Mouse (Mus musculus) layer of hippocampus, postnatal 36 days (tissue): Measurements from ENCODE around the gene Plxna1. TPM values are rescaled to one million over a fixed set of nuclear protein-coding genes. Genes with fewer than 3 reads are reported as not detected.

Experiments
- DNase-seq, 2 experiments: peaks; one replicate each; pipeline ENCODE4 v3.0.0; 2022
- total RNA-seq, 2 experiments: library from RNA; stranded (reverse); gene quantifications; 2 replicates each; pipeline ENCODE4 v1.2.3; 2021

The Plxna1 gene
- 100 to 1,000 TPM; 111 to 112 TPM for total RNA-seq

DNA sequence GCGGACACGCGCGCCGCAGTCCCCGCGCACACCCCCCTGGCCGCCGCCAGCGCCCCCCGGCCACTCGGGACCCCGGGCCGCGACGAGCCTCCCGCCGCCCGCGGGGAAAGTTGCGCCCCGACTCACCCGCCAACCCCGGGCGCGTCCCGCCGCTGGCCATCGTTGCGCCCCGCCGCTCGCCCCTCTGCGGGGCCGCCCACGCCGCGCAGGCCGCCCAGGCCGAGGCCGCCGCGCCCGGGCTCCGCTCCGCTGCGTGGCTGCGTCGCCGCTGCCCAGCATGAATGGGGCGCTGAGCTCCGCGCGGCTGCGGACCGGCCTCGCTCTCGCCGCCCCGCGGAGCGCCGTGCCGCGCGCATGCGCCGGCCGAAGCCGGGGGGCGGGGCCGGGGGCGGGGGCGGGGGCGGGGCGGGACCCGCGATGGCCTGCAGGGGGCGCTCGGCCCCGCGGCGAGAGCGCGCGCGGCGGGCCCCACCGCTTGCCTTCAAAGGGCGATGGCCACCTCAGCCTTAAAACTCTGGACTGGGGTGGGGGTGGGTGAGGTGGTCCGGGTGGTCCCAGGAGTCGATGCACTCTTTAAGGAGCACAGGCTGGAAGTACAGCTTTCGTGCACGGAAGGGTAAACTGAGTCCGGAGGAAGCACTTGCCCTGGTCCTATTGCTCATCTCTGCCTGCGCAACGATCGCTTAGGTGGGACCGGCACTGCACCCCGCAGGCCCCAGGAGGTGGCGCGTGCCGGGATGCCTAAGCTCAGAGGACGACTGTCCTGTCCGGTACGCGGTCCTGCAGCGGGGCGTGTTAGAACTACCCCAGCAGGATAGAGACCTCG, at the start of gene Plxna1:
TSS of gene Plxna1 (minus strand) at position 340 of the 826 bp plus-strand sequence.
- peak in 1 of 2 experiments; percentile 52 for DNase-seq

DNA sequence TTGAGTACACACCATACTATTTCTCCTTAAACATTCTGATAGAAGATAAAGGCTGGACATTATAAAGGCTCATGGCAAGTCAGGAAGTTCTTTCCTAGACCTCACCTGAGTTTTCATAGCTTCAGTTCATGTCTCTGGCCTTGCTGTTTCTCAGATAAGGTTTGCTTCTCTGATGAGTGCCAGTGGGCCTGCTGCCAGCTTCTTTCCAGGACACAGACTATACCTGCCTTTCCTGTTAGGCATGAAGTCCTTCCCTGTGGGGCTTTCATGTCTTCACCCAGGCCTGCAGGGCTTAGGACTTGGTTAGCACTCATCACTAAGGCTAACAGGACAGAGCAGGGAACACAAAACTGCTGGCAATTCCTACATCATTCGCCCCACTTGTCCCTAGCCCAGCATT, 46.6 kb upstream of the Plxna1 start:
- DNase-seq, result no peak

DNA sequence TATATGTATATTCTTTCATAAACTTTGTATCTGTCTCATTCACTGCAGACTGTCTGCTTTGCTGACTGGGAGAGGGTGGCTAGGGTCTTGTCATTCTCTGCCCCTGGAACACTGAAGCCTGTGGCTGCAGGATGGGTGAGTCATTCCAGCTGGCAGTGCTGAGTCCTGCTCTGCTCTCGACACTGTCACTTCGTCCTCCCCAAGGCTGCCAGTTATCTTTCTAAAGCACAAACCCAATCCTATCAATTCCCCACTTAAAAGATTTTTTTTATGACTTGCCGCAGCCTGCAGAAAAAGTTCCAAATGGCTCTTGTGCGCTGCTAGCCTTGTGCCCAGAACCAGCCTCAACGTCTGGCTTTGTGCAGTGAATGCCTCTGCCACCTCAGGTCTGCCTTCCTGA, 45.8 kb upstream of the Plxna1 start:
- no peak for DNase-seq

DNA sequence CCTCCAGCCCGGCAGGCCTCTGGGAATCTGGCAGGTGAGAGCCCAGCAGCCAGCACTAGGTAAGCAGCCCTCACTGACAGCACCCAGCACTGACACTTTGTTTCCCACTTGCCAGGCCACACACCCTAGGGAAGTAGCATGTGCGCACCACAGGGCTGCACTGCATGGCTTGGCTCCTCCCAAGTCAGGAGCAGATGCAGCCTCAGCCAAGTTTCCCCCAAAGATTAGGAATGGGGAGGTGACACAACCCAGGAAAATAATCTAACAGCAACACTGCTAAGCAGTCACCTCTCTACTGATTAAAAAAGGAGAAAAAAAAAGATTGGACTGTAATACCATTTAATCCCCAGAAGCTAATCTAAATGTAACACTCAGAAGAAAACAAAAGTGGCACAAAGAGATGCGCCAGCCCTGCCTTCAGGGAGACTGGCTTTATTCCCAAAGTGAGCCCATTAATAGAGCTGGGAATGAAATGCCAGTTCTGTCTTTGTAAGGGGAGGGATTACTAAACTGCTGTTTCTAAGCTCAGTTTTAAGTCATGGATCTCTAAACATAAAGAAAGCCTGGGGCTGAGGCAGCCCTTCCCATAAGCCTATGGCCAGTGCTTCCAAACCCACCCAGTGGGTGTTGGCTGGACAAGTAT, 44.9 kb upstream of the Plxna1 start:
- DNase-seq, result no peak

DNA sequence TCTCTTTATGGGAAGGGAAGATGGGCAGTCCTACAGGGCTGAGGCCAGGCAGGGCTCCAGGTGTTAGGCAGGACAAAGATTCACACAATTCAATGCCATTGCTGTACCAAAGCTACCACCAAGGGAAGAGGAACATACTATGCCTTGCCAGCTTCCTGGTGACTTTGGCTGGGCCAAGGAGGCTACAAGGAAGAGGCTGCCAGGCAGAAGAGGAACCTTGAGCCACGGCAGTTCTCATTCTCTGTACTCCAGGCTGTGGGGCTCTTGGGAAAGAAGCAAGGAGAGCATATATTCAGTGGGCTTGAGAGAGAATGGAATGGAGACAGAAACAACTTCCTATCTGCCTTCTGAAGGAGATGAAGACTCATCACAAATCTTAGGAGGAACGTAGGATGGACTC, 42.5 kb upstream of the Plxna1 start:
- DNase-seq, result no peak

DNA sequence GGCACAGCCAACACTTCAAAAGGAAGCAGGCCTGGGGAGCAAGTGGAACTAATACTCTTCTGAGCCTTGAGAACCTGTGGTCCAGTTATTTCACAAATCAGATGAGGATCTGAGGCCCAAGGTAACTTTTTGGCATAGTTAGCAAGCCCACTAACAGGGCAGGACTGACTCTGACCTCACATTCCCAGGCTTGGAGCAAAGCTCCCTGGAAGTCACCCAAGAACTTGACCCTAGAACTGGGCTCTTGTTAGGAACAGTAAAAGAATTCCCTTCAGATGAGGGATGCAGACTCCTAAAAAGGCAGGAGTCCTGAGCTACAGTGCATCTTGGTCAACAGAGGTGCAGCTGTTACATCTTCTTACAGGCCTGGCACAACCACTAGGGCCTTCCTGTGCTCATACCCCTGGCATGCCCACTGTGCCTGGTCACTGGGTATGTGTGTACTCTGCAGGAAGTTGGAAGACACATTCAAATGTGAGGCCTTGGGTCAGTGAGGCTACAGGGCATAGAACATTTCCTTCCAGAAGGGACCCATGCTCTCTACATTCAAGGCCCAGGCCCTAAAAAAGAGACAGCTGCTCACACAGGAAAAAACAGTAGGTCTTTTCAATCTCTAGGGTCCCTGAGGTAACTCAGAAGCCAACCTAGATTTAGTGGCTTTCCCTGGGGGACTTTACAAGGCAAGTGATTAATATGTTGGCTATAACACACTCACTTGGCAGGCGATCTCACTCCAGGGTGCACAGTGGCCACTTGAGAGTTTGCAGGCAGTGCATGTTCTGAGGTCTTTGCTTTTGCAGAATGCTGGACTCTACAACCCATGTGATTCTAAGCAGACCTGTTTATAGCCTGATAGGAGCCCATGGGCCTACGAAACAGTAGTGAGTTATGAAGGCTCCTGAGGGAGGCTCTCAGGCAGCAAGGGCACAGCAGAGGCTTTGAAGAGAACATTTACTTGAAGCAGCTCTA, 41.1 kb upstream of the Plxna1 start:
- no peak for DNase-seq

DNA sequence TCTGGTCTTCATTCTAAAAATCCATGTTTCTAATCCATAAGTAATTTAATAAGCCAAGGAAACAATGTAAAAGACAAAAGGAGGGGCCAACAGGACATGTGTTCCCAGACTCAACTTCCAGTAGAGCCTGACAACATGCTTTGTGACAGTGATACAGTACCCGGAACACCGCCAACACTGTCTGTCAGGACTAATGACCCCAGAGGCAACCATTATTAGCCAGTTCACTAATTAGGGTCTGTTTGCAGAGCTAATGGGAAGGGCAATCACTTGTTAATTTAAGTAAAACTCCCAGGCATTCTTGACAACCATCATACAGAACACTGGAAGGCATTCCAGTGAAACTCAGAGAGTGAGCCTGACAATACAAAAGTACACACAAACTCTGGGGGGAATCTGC, 40.0 kb upstream of the Plxna1 start:
- no peak for DNase-seq

DNA sequence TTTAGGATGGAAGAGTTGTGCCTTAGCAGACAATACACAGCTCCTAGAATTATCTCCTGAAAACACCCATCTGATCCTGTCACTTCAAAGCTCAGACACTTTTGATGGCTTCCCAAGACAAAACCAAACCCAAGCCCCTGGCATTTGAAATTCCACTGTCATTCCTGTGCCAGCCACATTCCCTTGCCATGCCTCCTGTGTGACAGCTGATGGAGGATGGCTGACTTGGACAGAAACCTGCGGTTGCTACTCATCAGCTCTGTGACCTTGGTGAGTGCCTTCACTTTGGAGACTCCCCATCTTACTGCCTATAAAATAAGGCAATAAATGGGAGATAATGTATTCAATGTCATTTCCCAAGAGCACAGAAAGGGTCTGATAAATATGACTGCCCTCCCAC, 37.1 kb upstream of the Plxna1 start:
- no peak for DNase-seq

DNA sequence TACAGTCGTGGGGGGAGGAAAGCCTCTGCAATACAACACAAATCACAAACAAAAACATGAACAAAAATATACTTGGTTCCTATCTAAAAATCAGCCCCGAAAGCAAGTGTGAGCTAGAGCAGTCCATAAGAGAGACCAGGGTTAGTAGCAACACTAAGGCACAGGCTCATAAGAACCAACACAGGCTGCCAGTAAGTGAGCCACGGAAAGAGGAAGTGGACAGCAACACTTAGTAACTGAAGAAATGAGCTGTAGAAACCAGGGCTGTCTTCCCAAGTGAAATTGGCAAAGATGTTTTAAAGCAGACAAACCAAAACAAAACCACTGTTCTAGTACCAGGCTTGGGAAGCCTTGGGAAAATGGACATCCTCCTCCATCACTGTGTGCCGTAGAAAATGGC, 35.5 kb upstream of the Plxna1 start:
- DNase-seq, result no peak

DNA sequence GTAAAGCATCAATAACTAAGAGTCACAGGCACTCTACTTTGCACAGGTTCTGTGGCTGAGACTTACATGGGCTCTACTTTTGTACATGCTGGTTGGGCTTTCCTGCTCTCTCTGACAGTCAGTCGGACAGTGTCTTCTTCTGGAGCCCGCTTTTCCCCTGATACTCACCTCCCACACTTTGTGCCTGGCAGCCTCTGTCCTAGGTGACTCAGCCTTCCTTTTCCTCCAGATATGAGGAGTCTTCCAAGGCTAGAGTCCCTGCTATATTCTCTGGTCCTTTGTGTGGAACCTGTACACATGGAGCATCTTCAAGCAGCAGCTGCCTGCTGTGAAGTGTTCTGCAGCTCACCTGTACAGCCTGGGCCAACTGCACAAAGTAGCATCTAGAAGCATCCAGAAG, 31.4 kb upstream of the Plxna1 start:
- DNase-seq, result no peak

DNA sequence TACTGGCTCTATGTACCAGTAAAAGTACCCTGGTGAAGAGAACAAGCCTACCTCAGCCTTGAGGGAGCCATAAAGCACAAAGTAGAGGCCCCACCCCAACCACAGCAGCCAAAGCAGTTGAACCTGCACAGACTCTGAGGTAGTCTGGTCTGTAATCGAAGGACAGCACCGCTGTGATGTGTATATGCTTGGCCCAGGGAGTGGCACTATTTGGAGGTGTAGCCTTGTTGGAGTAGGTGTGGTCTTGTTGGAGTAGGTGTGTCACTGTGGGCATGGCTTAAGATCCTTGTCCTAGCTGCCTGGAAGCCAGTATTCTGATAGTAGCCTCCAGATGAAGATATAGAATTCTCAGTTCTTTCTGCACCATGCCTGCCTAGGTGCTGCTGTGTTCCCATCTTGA, 29.8 kb upstream of the Plxna1 start:
- no peak for DNase-seq

DNA sequence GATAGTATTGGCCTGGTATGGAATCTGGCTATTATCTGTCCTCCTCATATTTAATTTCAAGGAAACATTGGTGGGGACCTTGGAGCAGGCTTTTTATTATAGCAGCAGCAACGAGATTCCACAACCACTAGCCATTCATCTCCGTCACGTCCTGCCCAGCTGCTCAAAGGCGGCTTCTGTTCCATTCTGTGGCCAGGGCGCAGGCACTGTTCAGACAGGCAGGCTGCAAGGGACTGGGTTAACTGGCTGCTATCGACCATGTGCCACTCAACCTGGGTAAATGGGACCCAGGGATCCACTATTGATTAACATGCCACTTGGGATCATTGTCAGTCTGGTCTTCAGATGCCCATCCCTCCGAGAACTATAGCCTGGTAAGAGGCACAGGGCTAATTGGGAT, 27.4 kb upstream of the Plxna1 start:
- no peak for DNase-seq

DNA sequence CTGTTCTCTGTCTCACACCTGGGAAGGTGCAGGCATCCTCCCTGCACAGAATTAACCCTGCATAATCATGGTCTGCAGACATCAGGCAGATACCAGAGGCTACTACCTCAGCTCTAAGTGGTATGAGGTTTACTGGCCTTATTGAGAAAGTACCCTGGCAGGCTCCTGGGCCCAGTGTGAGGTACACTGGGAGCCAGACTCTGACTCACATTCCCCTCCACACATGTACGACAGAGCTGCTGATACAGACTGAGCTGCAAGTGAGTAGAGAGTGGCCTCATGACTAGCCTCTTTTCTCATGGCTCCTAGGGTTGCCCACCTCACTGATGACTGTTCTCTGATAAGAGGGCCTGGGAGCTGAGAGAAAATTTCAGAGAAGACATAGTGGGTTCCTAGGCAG, 24.5 kb upstream of the Plxna1 start:
- no peak for DNase-seq

DNA sequence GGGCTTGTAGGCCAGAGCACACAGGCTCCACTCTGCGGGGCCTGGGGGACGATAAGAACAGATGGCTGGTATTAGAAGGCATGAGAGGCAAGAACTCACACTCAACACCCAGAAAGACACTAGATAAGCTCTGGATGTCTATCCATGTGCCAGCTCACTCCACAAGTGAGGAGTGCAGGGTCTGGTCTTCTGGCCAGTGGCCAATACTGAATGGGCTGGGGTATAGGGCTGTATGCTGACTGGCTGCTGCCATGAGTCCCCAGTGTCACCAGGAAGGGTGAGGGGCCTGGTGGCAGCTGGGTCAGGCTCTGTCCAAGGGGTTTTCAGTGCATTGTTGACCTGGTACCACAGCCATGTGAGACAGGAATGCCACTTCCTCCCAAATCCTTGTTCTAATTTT, 22.3 kb upstream of the Plxna1 start:
- no peak for DNase-seq

DNA sequence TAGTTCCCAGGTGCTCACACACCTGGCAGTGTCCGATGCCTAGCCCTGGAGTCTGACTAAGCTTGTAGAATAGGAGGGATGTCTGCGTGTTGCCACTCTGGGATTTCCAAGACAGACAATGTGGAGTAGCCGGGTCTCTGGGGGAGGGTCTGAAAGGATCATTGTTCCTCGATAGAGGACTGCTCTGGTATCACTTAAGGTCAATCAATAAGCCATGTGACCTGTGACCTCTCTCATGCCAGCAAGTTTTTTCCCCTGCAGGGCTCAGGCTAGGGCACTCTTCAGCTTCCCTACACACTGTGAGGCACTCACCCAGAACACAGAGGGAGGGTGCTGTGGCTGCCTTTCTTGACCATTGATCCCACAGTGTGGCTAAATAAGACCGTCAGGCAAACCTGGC, 19.4 kb upstream of the Plxna1 start:
- no peak for DNase-seq

DNA sequence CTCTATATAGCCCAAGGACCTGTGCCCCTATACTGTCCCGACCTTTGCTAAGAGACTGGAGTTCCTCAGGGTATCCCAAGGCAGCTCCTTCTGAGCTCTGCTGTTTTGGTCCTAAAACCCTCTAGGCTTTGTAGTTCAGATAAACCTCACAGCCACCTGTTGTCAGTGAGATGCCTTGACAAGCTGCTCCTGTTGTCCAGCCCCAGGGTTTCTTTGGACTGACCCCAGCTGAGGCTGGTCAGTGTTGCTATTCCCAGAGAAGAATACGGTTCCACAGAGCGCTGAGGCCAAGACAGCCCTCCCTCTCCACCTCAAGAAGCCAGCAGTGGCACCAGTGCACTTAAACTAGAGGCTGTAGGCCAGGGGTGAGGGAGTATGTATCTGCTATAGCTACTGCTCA, 18.8 kb upstream of the Plxna1 start:
- no peak for DNase-seq

DNA sequence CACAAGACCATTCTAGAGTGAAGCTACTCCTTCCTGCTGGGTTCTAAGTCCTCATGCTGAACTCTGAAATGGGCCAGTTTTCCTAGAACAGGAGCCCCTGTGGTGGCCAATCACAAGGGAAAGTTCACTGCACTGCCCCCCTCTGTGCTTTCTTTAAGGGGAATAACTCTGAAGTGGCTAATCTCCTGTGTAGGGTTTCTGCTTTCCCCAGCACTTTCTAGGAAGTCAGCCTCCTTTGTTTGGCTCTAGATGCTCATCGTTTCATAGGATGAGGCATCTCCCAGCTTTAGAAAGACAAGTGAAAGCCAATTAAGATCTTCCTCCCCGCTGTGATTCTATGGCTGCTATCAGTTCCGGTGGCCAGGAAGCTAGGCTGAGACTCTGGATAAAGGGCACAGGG, 18.3 kb upstream of the Plxna1 start:
- no peak for DNase-seq

DNA sequence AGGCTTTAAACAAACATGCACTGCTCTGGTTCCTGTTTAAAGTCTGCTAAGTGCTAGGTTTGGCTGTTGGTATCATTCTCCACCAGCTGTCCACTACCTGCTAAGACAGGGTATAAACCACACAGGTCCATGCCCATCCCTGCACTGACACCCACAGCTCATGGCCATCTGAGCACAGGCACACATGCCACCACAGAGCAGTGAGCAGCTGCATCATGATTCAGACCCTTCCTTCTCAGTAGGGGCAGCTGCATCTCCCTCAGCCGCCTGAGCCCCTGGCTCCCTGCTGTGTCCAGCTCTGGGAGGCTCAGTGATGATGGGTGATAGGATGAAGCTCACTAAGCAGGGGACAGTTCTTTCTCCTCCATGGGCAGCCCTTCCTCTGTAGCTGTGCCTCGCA, 15.8 kb upstream of the Plxna1 start:
- no peak for DNase-seq

DNA sequence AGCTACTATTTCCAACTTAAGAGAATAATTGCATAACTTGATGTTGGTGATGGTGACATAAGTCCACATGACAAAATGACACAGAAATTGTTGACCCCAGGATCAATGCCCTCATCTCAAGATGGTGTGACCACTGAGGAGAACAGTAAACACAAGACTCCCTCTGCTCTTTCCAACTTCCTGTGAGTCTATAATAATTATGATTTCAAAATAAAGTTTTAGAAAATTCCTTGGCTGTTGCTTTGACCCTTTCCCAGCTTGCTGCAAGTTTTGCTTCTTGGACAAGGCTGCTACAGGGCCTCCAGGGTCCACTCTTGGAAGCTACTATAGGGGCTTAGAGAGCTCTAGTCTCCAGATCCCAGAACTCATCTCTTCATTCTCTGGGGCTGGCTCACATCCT, 6.4 kb upstream of the Plxna1 start:
- DNase-seq, result no peak

DNA sequence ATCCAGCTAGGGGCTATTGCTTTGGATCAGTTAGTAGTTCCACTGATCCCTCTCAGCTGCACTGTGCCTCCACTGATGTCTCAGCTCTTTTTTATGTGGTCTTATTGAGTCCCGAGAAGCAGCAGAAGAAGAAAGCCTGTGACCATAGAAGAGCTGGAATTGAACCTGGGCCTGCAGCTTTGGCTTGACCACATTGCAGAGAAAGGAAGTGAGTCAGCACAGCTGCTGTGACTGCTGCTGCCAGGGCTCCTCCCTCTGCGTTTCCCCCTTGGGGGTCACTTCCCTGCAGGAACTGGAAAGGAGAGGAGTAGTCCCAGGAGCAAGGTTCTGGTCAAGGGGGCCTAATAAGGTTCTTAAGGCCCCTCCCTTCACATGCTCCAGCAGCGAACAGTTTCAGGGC, 1.9 kb upstream of the Plxna1 start:
- no peak for DNase-seq

DNA sequence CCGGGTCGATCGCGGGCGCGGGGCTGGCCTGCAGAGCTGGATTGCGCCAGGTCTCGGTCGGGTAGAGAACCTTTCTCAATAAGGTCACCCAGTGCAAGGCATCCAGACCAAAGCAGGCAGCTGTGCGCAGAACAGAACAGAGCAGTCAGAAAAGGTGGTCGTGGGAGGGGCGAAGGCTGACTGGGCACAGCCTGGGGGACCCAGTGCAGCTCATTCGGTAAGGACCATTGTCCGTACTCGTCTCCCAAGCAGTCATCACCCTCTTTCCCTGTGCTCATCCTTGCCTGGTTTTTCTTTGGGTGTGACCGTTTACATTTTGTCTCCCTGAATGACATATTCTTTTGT, 659 bp upstream of the Plxna1 start:
- no peak for DNase-seq

DNA sequence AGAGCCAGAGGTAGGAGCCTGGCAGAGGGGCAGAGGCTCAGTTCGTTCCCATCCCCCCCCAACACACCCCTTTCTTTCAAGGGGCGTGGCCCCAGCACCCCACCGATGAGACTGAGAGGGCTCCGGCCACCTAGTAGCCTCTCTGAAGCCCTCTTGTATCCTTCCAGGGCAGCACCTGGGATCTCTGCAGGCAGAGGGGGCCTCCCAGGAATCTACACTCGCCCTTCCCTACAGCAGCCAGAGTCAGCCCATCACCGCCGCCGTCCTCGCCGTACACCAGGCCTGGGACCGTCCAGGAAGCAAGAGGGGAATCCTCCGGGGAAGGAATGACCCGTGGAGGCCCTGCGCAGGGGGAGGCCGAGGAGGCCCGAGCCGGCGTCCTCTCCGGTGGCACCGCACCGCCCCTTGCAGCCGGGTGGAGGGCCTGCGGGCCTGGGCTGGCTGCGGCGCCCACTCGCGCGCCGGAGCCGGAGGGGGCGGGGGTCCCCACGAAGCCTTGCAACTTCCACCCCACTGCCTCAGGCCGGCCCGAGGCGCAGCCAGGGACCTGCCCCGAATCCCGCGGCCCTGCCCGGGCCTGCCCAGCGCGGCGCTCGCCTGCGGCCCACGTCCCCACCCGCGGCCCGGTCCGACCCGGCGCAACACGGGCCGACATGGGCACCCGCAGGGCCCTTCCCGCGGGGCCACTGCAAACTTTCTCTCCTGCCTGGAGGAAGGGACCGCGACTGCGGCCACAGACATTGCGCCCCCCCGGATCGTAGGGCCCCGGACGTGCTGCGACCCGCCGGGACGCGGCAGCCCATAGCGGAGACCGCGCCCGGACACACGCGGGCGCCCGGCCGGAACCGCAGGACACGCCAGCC, 771 bp downstream of the Plxna1 start:
- DNase-seq, result no peak
